Mouse (Mus musculus) CH12.LX (cell line): ENCODE data around the gene Mpig6b.

ENCODE experiments used
- CTCF ChIP-seq, 2 experiments: IDR thresholded peaks in 1 of 2; conservative IDR thresholded peaks in 1 of 2; 2 replicates each; pipeline ENCODE4 v1.5.1; 2011 to 2012; ENCODE audit warnings: low read depth in 2 of 2, low read length in 2 of 2, improper control_type of control experiment in 1 of 2, inconsistent platforms in 1 of 2, mild to moderate bottlenecking in 1 of 2, moderate library complexity in 1 of 2
- EP300 ChIP-seq: IDR thresholded peaks from 2 replicates; pipeline ENCODE4 v1.6.1; 2011; ENCODE audit warnings: low read length, improper control_type of control experiment
- HCFC1 ChIP-seq: IDR thresholded peaks from 2 replicates; pipeline ENCODE4 v1.6.1; 2012; ENCODE audit warnings: low read depth, mild to moderate bottlenecking, inconsistent platforms, low read length, improper control_type of control experiment
- KAT2A ChIP-seq: IDR thresholded peaks from 2 replicates; pipeline ENCODE4 v1.6.1; 2012; ENCODE audit warnings: low read length, improper control_type of control experiment, inconsistent platforms; ENCODE audit not compliant: insufficient replicate concordance
- MAFK ChIP-seq: IDR thresholded peaks from 2 replicates; pipeline ENCODE4 v1.6.1; 2011; ENCODE audit warnings: low read length, improper control_type of control experiment; ENCODE audit not compliant: insufficient replicate concordance
- MAX ChIP-seq: IDR thresholded peaks from 2 replicates; pipeline ENCODE4 v1.6.1; 2011; ENCODE audit warnings: low read length, improper control_type of control experiment
- RCOR1 ChIP-seq: conservative IDR thresholded peaks from 2 replicates; pipeline ENCODE4 v1.6.1; 2012; ENCODE audit warnings: low read depth, mild to moderate bottlenecking, inconsistent platforms, low read length, improper control_type of control experiment
- SIN3A ChIP-seq: IDR thresholded peaks from 2 replicates; pipeline ENCODE4 v1.6.1; 2012; ENCODE audit warnings: low read length, improper control_type of control experiment, inconsistent platforms
- TBP ChIP-seq: conservative IDR thresholded peaks from 2 replicates; pipeline ENCODE4 v1.6.1; 2011; ENCODE audit warnings: low read depth, low read length, improper control_type of control experiment
- ZKSCAN1 ChIP-seq: IDR thresholded peaks from 2 replicates; pipeline ENCODE4 v1.6.1; 2012; ENCODE audit warnings: low read depth, inconsistent platforms, low read length, improper control_type of control experiment, borderline replicate concordance
- ZNF384 ChIP-seq: IDR thresholded peaks from 2 replicates; pipeline ENCODE4 v1.6.1; 2012; ENCODE audit warnings: low read depth, low read length, improper control_type of control experiment, inconsistent platforms

GRCm38 (mm10) chr17:35046681-35047455 lies 19.1 kb downstream of the Mpig6b start, which contains the start of gene Msh5:
- TF ChIP-seq EP300 (0 out of 2 replicates have a peak, but pooled peaks have one; percentile 34), MAX (0 out of 2 replicates have a peak, but pooled peaks have one; percentile 6), RCOR1 (no peak), ZKSCAN1 (no peak), KAT2A (peak; percentile 55; the same call in 1 of the 2 replicates), CTCF (conservative IDR thresholded peaks at IDR 0.05 in 1 of 2, IDR thresholded peaks at IDR 0.05 in 1 of 2; ENCODE audit: low read depth in 2 of 2, low read length in 2 of 2) (no peak), MAFK (no peak), TBP (peak; percentile 47; the same call in 1 of the 2 replicates), HCFC1 (peak; percentile 33), SIN3A (peak; percentile 86; the same call in 1 of the 2 replicates), ZNF384 (0 out of 2 replicates have a peak, but pooled peaks have one; percentile 2)
